Comparison of ENCODE assay signal across 8 mouse cellular contexts in the genomic region with DNA sequence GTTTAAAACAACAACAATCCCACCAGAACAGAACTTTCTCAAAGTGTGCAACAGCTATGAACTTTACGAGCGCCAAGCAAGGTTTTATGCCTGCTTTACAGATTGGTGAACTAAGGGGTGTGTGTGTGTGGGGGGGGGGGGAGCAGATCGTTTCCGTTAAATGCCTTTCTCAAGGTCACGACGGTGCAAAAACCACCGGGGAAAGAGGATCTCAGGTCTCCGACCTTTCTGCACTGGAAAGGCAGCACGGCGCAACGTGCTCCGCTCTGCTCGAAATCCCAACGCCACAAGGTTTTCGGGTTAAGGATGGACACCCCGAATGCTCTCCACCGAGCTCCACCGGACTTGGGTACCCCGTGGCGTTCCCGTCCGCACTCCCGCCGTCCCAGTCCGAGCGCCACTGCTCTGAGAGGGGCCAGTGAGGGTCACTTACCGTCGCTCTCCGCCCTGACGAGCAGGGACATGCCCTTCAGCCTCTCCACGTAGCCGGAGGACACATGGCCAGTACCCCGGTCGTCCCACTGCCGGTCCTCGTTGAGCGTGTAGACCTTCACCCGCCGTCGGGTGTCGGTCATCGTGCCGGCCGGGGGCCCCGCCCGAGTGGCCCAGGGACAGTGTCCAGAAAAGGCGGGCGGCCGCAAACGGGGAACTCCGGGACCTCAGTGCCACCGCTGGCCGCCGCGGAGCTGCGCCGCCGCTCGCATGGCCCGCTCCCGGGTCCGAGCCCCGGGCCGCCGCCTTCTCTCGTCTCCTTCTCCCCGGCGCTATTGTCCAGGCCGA. TPM values are rescaled to one million over a fixed set of nuclear protein-coding genes. Genes with fewer than 3 reads are reported as not detected.
A peak's percentile ranks its signal among the peaks of the same experiment; 100 is the strongest.
DNase-seq lines count a peak whose midpoint lies in the region; ATAC-seq lines count a peak whose summit lies in the region.

No protein-coding gene starts in this region.

- DNase-seq in left cerebral cortex, postnatal 4 days: peak; percentile 41
- no peak for DNase-seq in left cerebral cortex, postnatal 25 days (ENCODE audit: low spot score in 2 of 2)
- peak; percentile 56 for DNase-seq in cerebellum, adult 11-12 months
- peak; percentile 27 to 53 for DNase-seq in frontal cortex, postnatal 10 days (ENCODE audit: low spot score in 2 of 2)
- DNase-seq in heart, postnatal 4 days: peak; percentile 56
- peak; percentile 10 to 36 for DNase-seq in layer of hippocampus, postnatal 25 days (ENCODE audit: extremely low spot score in 1 of 2, low spot score in 1 of 2)
- DNase-seq in spleen, postnatal 10 days (ENCODE audit: low spot score in 2 of 2): peak; percentile 54 to 70

- intact Hi-C loops in left cerebral cortex, postnatal 4 days (cut with DNase I): no loop called here
- intact Hi-C loops in left cerebral cortex, postnatal 25 days (cut with DNase I): no loop called here

- 0 out of 2 replicates have a peak, but pooled peaks have one; percentile 7 for ATAC-seq in megakaryocyte progenitor cell, adult 5-6 weeks (replicated peaks; ENCODE audit: poor library complexity)

RNA-seq across cellular contexts. Expression of a gene that starts 1.0 kb away (rescaled TPM):
- 10 to 100 TPM; 49.9 to 56.2 TPM for total RNA-seq in left cerebral cortex, postnatal 4 days (2021)
- 10 to 100 TPM; 39.1 to 43.4 TPM for total RNA-seq in left cerebral cortex, postnatal 25 days (2021)
- total RNA-seq in heart, postnatal 4 days (2021): 10 to 100 TPM; 47.5 to 48.2 TPM
- total RNA-seq in layer of hippocampus, postnatal 25 days (2021): 10 to 100 TPM; 37.0 to 42.9 TPM
- total RNA-seq in megakaryocyte progenitor cell, adult 5-6 weeks (2015): 114 and 116 TPM in 2 replicates
- 116 and 153 TPM in 2 replicates for total RNA-seq in megakaryocyte progenitor cell, adult 5-6 weeks (2017)

RNA-seq across cellular contexts. Expression of a gene that starts 53.6 kb away (rescaled TPM):
- total RNA-seq in left cerebral cortex, postnatal 4 days (2021): 10 to 100 TPM; 35.9 to 40.3 TPM
- total RNA-seq in left cerebral cortex, postnatal 25 days (2021): 10 to 100 TPM; 21.9 to 25.5 TPM
- 10 to 100 TPM; 10.9 to 11.4 TPM for total RNA-seq in heart, postnatal 4 days (2021)
- 10 to 100 TPM; 26.7 to 40.1 TPM for total RNA-seq in layer of hippocampus, postnatal 25 days (2021)
- total RNA-seq in megakaryocyte progenitor cell, adult 5-6 weeks (2015): 29.2 and 42.9 TPM in 2 replicates
- total RNA-seq in megakaryocyte progenitor cell, adult 5-6 weeks (2017): 78.9 and 97.7 TPM in 2 replicates

Comparison
In these comparisons a context has a peak if more than half of its experiments do, and no peak if none do; other contexts are left out.
1. DNase-seq: peak in left cerebral cortex, postnatal 4 days (single experiment), cerebellum, adult 11-12 months (single experiment), frontal cortex, postnatal 10 days (2 of 2), heart, postnatal 4 days (single experiment), layer of hippocampus, postnatal 25 days (2 of 2) and spleen, postnatal 10 days (2 of 2); none in left cerebral cortex, postnatal 25 days (0 of 2).